Mouse (Mus musculus): Measurements from ENCODE around the gene Vstm2b. TPM values are rescaled to one million over a fixed set of nuclear protein-coding genes. Genes with fewer than 3 reads are reported as not detected.

Gene Vstm2b
- polyA plus RNA-seq (2015; fragmentation: Nextera tagmentation; extraction: Ambion mirVana), result 32.6 and 34.3 TPM in 2 replicates

GRCm38 (mm10) chr7:40898096-40898710 is at the start of gene Vstm2b:
Vstm2b (plus strand) TSS chr7:40898328.
- H3K27me3 ChIP-seq, result peaks cover 4% of the 10 kb centered on the region; the same call in 1 of the 2 replicates

GRCm38 (mm10) chr7:40856088-40856625 is 42.0 kb upstream of the Vstm2b start:
- no peak overlapping the region for H3K27ac ChIP-seq (replicated peaks)

More at GRCm38 (mm10) chr7:40898096-40898710, at the start of gene Vstm2b:
- peak within 1 kb of the TSS; percentile 95 for H3K4me2 ChIP-seq
- peak; percentile 1 for ATAC-seq (ENCODE audit: low FRiP score, low read depth)
- no peaks in the 10 kb centered on the region for H3K9me3 ChIP-seq
- no peaks in the 10 kb centered on the region for H3K36me3 ChIP-seq
- peaks cover 48% of the 10 kb centered on the region for H3K4me1 ChIP-seq (replicated peaks)
- under 1% methylated on average over 30 of the region's 35 CpGs for WGBS
- H3K4me3 ChIP-seq, result peak within 1 kb of the TSS; percentile 77
- H3K9ac ChIP-seq, result peak within 1 kb of the TSS; percentile 73
- peak within 1 kb of the TSS; percentile 73 for H3K27ac ChIP-seq (replicated peaks)

GRCm38 (mm10) chr7:40873380-40873990 is 24.6 kb upstream of the Vstm2b start:
- Histone ChIP-seq H3K9me3 (no peaks in the 10 kb centered on the region), H3K4me2 (no peak overlapping the region), H3K36me3 (no peaks in the 10 kb centered on the region), H3K9ac (no peak overlapping the region), H3K4me3 (no peak overlapping the region), H3K4me1 (replicated peaks) (no peaks in the 10 kb centered on the region), H3K27me3 (no peaks in the 10 kb centered on the region), H3K27ac (replicated peaks) (no peak overlapping the region)
- no peak for ATAC-seq (ENCODE audit: low FRiP score, low read depth)
- 54% methylated on average over 7 of the region's 7 CpGs for WGBS

More at GRCm38 (mm10) chr7:40856088-40856625, 42.0 kb upstream of the Vstm2b start:
- no peak for ATAC-seq (ENCODE audit: low FRiP score, low read depth)
- Histone ChIP-seq H3K9me3 (no peaks in the 10 kb centered on the region), H3K36me3 (no peaks in the 10 kb centered on the region), H3K27me3 (no peaks in the 10 kb centered on the region), H3K9ac (no peak overlapping the region), H3K4me1 (replicated peaks) (no peaks in the 10 kb centered on the region), H3K4me2 (no peak overlapping the region), H3K4me3 (no peak overlapping the region)
- WGBS, result 86% methylated on average over 7 of the region's 7 CpGs

- no peaks in the 10 kb centered on the region for H3K27me3 ChIP-seq
- no peaks in the 10 kb centered on the region for H3K9me3 ChIP-seq
- H3K27ac ChIP-seq (replicated peaks), result peak overlapping the region; percentile 42
- 39% methylated on average over 8 of the region's 8 CpGs for WGBS
- H3K36me3 ChIP-seq, result no peaks in the 10 kb centered on the region
- H3K4me1 ChIP-seq (replicated peaks), result peaks cover 6% of the 10 kb centered on the region; the same call in 1 of the 2 replicates
- H3K4me3 ChIP-seq, result no peak overlapping the region
- no peak overlapping the region for H3K9ac ChIP-seq
- H3K4me2 ChIP-seq, result no peak overlapping the region
- peak; percentile 73; the same call in 1 of the 2 replicates for ATAC-seq (ENCODE audit: low FRiP score, low read depth)
These were observed 13.2 kb upstream of the Vstm2b start for GRCm38 (mm10) chr7:40884855-40885489.

- WGBS, result 88% methylated on average over 3 of the region's 3 CpGs
- Histone ChIP-seq H3K36me3 (no peaks in the 10 kb centered on the region), H3K27ac (replicated peaks) (no peak overlapping the region), H3K4me1 (replicated peaks) (peaks cover 6% of the 10 kb centered on the region; the same call in 1 of the 2 replicates), H3K4me3 (no peak overlapping the region), H3K9ac (no peak overlapping the region), H3K4me2 (no peak overlapping the region), H3K27me3 (no peaks in the 10 kb centered on the region), H3K9me3 (no peaks in the 10 kb centered on the region)
- ATAC-seq (ENCODE audit: low FRiP score, low read depth), result no peak
These were observed 9.8 kb upstream of the Vstm2b start for GRCm38 (mm10) chr7:40888358-40888757.

- H3K9ac ChIP-seq, result no peak overlapping the region
- peaks cover 35% of the 10 kb centered on the region for H3K4me1 ChIP-seq (replicated peaks)
- no peak for ATAC-seq (ENCODE audit: low FRiP score, low read depth)
- H3K4me2 ChIP-seq, result peak overlapping the region; percentile 95
- 53% methylated on average over 4 of the region's 4 CpGs for WGBS
- H3K27ac ChIP-seq (replicated peaks), result no peak overlapping the region
- no peaks in the 10 kb centered on the region for H3K36me3 ChIP-seq
- no peaks in the 10 kb centered on the region for H3K9me3 ChIP-seq
- peaks cover 4% of the 10 kb centered on the region; the same call in 1 of the 2 replicates for H3K27me3 ChIP-seq
- peak overlapping the region; percentile 77; the same call in 1 of the 2 replicates for H3K4me3 ChIP-seq
These were observed 1.2 kb upstream of the Vstm2b start for GRCm38 (mm10) chr7:40896964-40897363.

GRCm38 (mm10) chr7:40898711-40899375 is 715 bp downstream of the Vstm2b start:
- Histone ChIP-seq H3K36me3 (no peaks in the 10 kb centered on the region), H3K9ac (peak overlapping the region; percentile 73), H3K4me3 (peak overlapping the region; percentile 77), H3K4me2 (peak overlapping the region; percentile 95), H3K27ac (replicated peaks) (peak overlapping the region; percentile 73), H3K4me1 (replicated peaks) (peaks cover 52% of the 10 kb centered on the region), H3K9me3 (no peaks in the 10 kb centered on the region), H3K27me3 (peaks cover 4% of the 10 kb centered on the region; the same call in 1 of the 2 replicates)
- under 1% methylated on average over 56 of the region's 70 CpGs for WGBS
- peak; percentile 20 for ATAC-seq (ENCODE audit: low FRiP score, low read depth)

GRCm38 (mm10) chr7:40899376-40900265 is 1.5 kb downstream of the Vstm2b start:
- H3K27ac ChIP-seq (replicated peaks), result peak overlapping the region; percentile 73
- peak overlapping the region; percentile 73 for H3K9ac ChIP-seq
- H3K4me3 ChIP-seq, result peak overlapping the region; percentile 77
- peaks cover 53% of the 10 kb centered on the region for H3K4me1 ChIP-seq (replicated peaks)
- no peaks in the 10 kb centered on the region for H3K36me3 ChIP-seq
- ATAC-seq (ENCODE audit: low FRiP score, low read depth), result peak; percentile 24; the same call in 1 of the 2 replicates
- H3K9me3 ChIP-seq, result no peaks in the 10 kb centered on the region
- under 1% methylated on average over 61 of the region's 61 CpGs for WGBS
- H3K4me2 ChIP-seq, result peak overlapping the region; percentile 95
- 0 out of 2 replicates have a peak, but pooled peaks cover 4% of the 10 kb centered on the region for H3K27me3 ChIP-seq

- peak; percentile 79 for ATAC-seq (ENCODE audit: low FRiP score, low read depth)
- Histone ChIP-seq H3K9me3 (no peaks in the 10 kb centered on the region), H3K27me3 (no peaks in the 10 kb centered on the region), H3K27ac (replicated peaks) (no peak overlapping the region), H3K36me3 (peaks cover 4% of the 10 kb centered on the region; the same call in 1 of the 2 replicates), H3K4me1 (replicated peaks) (peaks cover 53% of the 10 kb centered on the region), H3K4me2 (peak overlapping the region; percentile 95), H3K9ac (peak overlapping the region; percentile 3; the same call in 1 of the 2 replicates), H3K4me3 (peak overlapping the region; percentile 77)
- 4% methylated on average over 16 of the region's 16 CpGs for WGBS
These were observed 3.1 kb downstream of the Vstm2b start for GRCm38 (mm10) chr7:40901201-40901600.

- peaks cover 11% of the 10 kb centered on the region for H3K36me3 ChIP-seq
- H3K4me1 ChIP-seq (replicated peaks), result peaks cover 46% of the 10 kb centered on the region
- H3K9ac ChIP-seq, result peak overlapping the region; percentile 48
- peak overlapping the region; percentile 36 for H3K4me3 ChIP-seq
- H3K27ac ChIP-seq (replicated peaks), result no peak overlapping the region
- H3K4me2 ChIP-seq, result peak overlapping the region; percentile 95
- WGBS, result 12% methylated on average over 28 of the region's 28 CpGs
- no peaks in the 10 kb centered on the region for H3K27me3 ChIP-seq
- no peaks in the 10 kb centered on the region for H3K9me3 ChIP-seq
- ATAC-seq (ENCODE audit: low FRiP score, low read depth), result no peak
These were observed 4.4 kb downstream of the Vstm2b start for GRCm38 (mm10) chr7:40902506-40902905.
